Mouse (Mus musculus) heart, adult 2 months (tissue): ENCODE measurements at regions not wholly inside any gene's neighbourhood (a gene's known extent, or its start where the extent isn't known, plus 50 kb on each side); places are given as distances from the start of the nearest gene placed in this dataset.
"Not testable (repeated sequence)": the region's sequence is repeated elsewhere in the genome, so short reads cannot be mapped to it uniquely, and the experiment has no call there.

Source experiments
- DNase-seq, 2 experiments: peaks; one replicate each; pipeline ENCODE4 v3.0.0; 2021
- H3K27ac ChIP-seq: fragments of 200-600 bp; 2 replicates; pipeline ENCODE4 v1.8.1; 2022
- H3K27me3 ChIP-seq: fragments of 200-500 bp; 2 replicates; pipeline ENCODE4 v1.6.1; 2012; ENCODE audit warnings: mild to moderate bottlenecking, low read length, inconsistent platforms, mixed read lengths; ENCODE audit not compliant: control insufficient read depth, insufficient read depth
- H3K36me3 ChIP-seq: fragments of 200-500 bp; 2 replicates; pipeline ENCODE4 v1.6.1; 2012; ENCODE audit warnings: low read length, inconsistent platforms; ENCODE audit not compliant: control insufficient read depth, insufficient read depth
- H3K4me1 ChIP-seq: fragments of 200-500 bp; 2 replicates; pipeline ENCODE4 v1.6.1; 2011; ENCODE audit warnings: low read length; ENCODE audit not compliant: control insufficient read depth, insufficient read depth
- H3K4me3 ChIP-seq: fragments of 200-600 bp; 2 replicates; pipeline ENCODE4 v1.8.1; 2022
- H3K79me2 ChIP-seq: fragments of 200-500 bp; replicated peaks from 2 replicates; pipeline ENCODE4 v1.6.1; 2012; ENCODE audit warnings: mild to moderate bottlenecking, inconsistent platforms, low read length, moderate library complexity, mixed read lengths; ENCODE audit not compliant: control insufficient read depth, insufficient read depth
- H3K9ac ChIP-seq: fragments of 200-500 bp; 2 replicates; pipeline ENCODE4 v1.6.1; 2012; ENCODE audit warnings: low read depth, mild to moderate bottlenecking, control low read depth, inconsistent platforms, low read length, mixed read lengths
- CTCF ChIP-seq: fragments of 200-600 bp; IDR thresholded peaks from 2 replicates; pipeline ENCODE4 v1.8.1; 2022; ENCODE audit warnings: antibody characterized with exemption, mild to moderate bottlenecking, moderate library complexity
- EP300 ChIP-seq: fragments of 200-500 bp; IDR thresholded peaks from 2 replicates; pipeline ENCODE4 v1.6.1; 2011; ENCODE audit warnings: low read depth, low read length, control low read depth; ENCODE audit not compliant: insufficient read depth
- POLR2A ChIP-seq: fragments of 200-500 bp; IDR thresholded peaks from 2 replicates; pipeline ENCODE4 v1.6.1; 2011; ENCODE audit warnings: mild to moderate bottlenecking, low read depth, low read length, control low read depth; ENCODE audit not compliant: insufficient read depth
- WGBS: fragments of 180-500 bp; shearing (Covaris S2); methylation state at CpG from one replicate; pipeline ENCODE4 v1.1.7; 2018; 5-methylcytosine and 5-hydroxymethylcytosine counted together
- intact Hi-C: fragments of 180-260 bp; cut with DNase I; formaldehyde crosslinking; loops from one replicate; pipeline ENCODE4 v1.15.1; 2025

DNA sequence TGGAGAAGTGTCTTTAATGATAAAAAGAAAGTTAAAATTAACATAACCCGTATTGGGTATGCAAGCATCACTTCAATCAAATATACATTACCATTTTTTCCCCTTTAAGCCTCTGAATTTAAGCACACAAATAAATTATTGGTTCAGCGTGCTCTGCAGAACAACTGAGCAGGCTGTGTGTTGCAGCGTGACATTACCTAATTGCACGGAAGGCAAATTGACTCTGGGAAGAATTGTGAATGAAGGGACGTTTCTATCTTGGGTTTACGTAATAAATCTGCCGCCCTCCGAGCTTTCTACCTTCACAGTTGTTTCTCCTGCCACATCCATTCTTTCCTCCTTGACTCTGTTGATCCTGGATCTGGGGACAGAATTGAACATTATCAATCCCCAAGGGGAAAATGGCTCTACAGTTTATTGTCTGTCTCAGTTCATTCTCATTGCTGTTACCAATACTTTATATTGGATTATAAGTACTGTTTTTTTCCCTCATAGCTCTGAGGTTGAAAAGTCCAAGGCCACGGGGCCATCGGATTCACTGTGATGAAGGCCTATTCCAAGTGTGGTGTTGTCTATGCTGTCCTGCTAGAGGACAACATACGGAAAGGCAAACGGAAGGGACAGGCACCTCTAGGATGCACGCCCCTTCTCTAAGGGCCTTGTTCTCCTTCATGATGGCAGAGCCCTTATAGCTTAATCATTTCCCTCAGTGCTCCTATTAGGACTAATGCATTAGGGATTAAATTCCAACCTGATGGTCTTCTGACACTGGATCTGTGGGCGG is 256.7 kb downstream of the Mef2c start:
- Histone ChIP-seq H3K4me1 (no peaks in the 10 kb centered on the region), H3K36me3 (no peaks in the 10 kb centered on the region), H3K27ac (no peak overlapping the region), H3K9ac (no peak overlapping the region), H3K4me3 (no peak overlapping the region), H3K79me2 (no peaks in the 10 kb centered on the region), H3K27me3 (no peaks in the 10 kb centered on the region)
- TF ChIP-seq POLR2A (no peak), EP300 (no peak), CTCF (no peak)
- intact Hi-C loops, result no loop called here
- 86% methylated on average over 14 of the region's 14 CpGs for WGBS
- DNase-seq, result no peak

DNA sequence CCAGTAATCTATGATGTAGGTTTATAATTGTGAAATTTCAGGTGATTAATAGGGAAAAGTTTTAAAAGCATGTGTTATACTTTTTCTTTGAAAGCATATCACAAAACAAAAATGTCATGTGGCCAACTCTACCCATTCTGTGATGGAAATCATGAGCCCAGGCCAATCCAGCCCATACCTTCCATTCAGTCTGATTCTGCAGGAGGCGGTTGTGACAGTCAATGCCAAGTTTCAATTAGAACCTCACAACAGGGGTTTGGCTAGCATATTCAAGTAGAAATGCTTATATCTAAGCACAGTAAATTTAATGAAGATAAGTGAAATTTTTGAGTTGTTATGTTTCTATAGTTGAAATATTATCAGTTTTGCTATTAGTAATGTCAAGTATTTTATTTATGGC is 258.6 kb downstream of the Mef2c start:
- H3K9ac ChIP-seq, result no peak overlapping the region
- no peaks in the 10 kb centered on the region for H3K79me2 ChIP-seq
- H3K27me3 ChIP-seq, result no peaks in the 10 kb centered on the region
- 88% methylated on average over 1 of the region's 1 CpGs for WGBS
- H3K4me1 ChIP-seq, result no peaks in the 10 kb centered on the region
- TF ChIP-seq EP300, result no peak
- no peak for TF ChIP-seq CTCF
- no peak for TF ChIP-seq POLR2A
- DNase-seq, result no peak
- H3K36me3 ChIP-seq, result no peaks in the 10 kb centered on the region
- intact Hi-C loops, result no loop called here
- no peak overlapping the region for H3K4me3 ChIP-seq
- H3K27ac ChIP-seq, result no peak overlapping the region

DNA sequence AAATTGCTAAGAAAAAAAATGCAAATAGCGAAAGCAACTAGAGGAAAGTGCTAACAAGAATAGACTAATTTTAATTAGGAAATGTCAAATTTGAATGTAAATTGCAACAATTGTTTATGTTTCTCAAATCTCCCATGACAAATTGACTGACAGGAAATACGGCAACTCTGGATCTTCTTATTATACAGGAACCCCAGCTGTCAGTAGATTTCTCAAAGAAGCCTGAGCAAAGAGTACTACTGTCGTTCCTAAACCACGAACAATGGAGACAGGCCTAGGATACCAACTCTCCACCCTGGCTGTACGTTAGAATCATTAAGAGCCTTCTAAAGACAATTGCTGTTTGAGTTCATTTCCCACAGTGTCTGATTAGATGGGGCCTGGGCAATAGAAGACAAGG is 259.5 kb downstream of the Mef2c start:
- WGBS, result 69% methylated on average over 5 of the region's 5 CpGs
- DNase-seq, H3K9ac ChIP-seq, H3K27me3 ChIP-seq, intact Hi-C loops, H3K4me1 ChIP-seq, H3K79me2 ChIP-seq, H3K4me3 ChIP-seq, H3K27ac ChIP-seq, H3K36me3 ChIP-seq: not testable (repeated sequence)

DNA sequence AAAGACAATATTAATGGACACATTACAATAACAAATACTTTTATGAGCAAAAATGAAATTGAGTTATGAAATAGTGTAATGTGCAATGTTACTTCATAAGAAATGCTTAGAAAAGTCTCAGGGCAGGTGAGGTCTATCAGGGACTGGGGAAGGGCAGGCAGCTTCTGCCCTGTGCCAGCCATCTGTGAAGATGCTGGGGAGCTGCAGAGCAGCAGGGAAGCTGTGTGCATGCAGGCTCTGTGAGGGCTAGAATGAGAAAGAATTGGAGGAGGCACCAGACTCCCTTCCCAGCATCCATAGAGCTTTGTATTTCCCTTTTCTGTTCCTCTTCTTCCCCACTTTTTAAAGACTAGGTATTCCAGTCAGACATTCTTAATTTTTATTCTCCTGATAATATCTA is 281.8 kb downstream of the Mef2c start:
- no peak overlapping the region for H3K9ac ChIP-seq
- H3K79me2 ChIP-seq, result no peaks in the 10 kb centered on the region
- intact Hi-C loops, result no loop called here

DNA sequence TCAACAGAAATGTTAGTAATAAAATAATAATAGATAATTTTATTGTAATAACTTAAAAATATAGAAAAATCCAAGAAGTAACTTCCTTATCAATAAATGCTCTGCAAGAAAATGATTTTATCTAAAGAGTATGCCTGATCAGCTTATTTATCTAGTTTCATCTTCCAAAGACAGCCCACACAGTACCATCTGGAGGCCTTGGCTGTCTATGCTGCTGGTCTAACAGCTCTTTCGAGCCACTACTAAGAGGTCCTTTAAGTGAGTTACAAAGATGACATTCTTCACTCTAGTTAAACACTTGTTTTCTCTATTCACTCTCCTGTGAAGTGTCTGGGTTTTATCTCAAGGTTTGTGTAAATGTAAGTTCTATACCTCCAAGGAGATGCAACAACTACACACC is 305.7 kb downstream of the Mef2c start:
- Histone ChIP-seq H3K79me2 (no peaks in the 10 kb centered on the region), H3K4me3 (no peak overlapping the region), H3K27ac (no peak overlapping the region), H3K27me3 (no peaks in the 10 kb centered on the region), H3K36me3 (no peaks in the 10 kb centered on the region), H3K4me1 (no peaks in the 10 kb centered on the region), H3K9ac (no peak overlapping the region)
- 48% methylated on average over 1 of the region's 1 CpGs for WGBS
- DNase-seq, result no peak
- intact Hi-C loops, result no loop called here
- TF ChIP-seq CTCF (no peak), POLR2A (no peak), EP300 (no peak)

More for the DNA sequence above, 281.8 kb downstream of the Mef2c start:
- no peaks in the 10 kb centered on the region for H3K36me3 ChIP-seq
- H3K4me3 ChIP-seq, result no peak overlapping the region
- no peak overlapping the region for H3K27ac ChIP-seq
- H3K27me3 ChIP-seq, result no peaks in the 10 kb centered on the region
- TF ChIP-seq EP300, result no peak
- no peak for TF ChIP-seq CTCF
- no peak for TF ChIP-seq POLR2A
- H3K4me1 ChIP-seq, result no peaks in the 10 kb centered on the region
- DNase-seq, result no peak

DNA sequence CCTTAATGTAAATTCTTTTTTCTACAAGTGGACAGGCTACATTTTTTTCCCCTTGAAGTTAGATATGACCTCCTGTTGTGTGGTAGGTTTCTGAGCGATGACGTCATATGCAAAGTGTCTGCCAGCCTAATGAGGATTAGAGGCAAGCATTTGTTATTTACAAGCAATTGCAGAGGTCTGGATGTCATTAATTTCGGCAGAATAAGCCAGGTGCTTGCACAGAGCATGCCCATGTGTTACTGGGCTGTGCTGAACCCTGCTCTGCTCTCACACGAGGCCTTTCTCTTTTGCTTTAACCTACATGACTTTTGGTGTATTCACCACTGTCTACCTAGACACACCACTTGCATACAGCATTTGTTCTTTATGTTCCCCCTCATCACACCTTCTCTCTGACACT is 316.5 kb downstream of the Mef2c start:
- intact Hi-C loops, result no loop called here
- Histone ChIP-seq H3K27ac (no peak overlapping the region), H3K4me1 (no peaks in the 10 kb centered on the region), H3K4me3 (no peak overlapping the region), H3K9ac (no peak overlapping the region), H3K79me2 (no peaks in the 10 kb centered on the region), H3K27me3 (no peaks in the 10 kb centered on the region), H3K36me3 (no peaks in the 10 kb centered on the region)
- TF ChIP-seq CTCF, result no peak
- no peak for TF ChIP-seq EP300
- no peak for TF ChIP-seq POLR2A
- DNase-seq, result no peak
- WGBS, result 55% methylated on average over 4 of the region's 4 CpGs
